Mouse (Mus musculus): ENCODE measurements around the gene N4bp3. TPM values are rescaled to one million over a fixed set of nuclear protein-coding genes. Genes with fewer than 3 reads are reported as not detected.
"Not testable (repeated sequence)": the region's sequence is repeated elsewhere in the genome, so short reads cannot be mapped to it uniquely, and the experiment has no call there.

N4bp3 gene
- polyA plus RNA-seq, 1 experiment from 2014 or later: 22.3 TPM

- ATAC-seq: peak; percentile 55
- no peaks in the 10 kb centered on the region for H3K27me3 ChIP-seq (ENCODE audit: control insufficient read depth, insufficient read depth, low read depth, low read length)
- peak overlapping the region; percentile 79 for H3K27ac ChIP-seq (ENCODE audit: low read length)
- peak overlapping the region; percentile 78 for H3K4me2 ChIP-seq (ENCODE audit: low read length)
- no peaks in the 10 kb centered on the region for H3K9me3 ChIP-seq (replicated peaks; ENCODE audit: control insufficient read depth, low read length, poor library complexity, severe bottlenecking)
- no peaks in the 10 kb centered on the region for H3K36me3 ChIP-seq (ENCODE audit: control insufficient read depth, insufficient read depth, low read length)
- WGBS: 2% methylated on average over 6 of the region's 6 CpGs
- H3K4me1 ChIP-seq (ENCODE audit: control insufficient read depth, insufficient read depth, low read length): peaks cover 15% of the 10 kb centered on the region
- peak overlapping the region; percentile 82 for H3K9ac ChIP-seq (ENCODE audit: low read depth, low read length)
- H3K4me3 ChIP-seq (ENCODE audit: low read depth, low read length): peak overlapping the region; percentile 75
Observed at GRCm38 (mm10) chr11:51636323-51636684, 14.3 kb downstream of the N4bp3 start.

DNA sequence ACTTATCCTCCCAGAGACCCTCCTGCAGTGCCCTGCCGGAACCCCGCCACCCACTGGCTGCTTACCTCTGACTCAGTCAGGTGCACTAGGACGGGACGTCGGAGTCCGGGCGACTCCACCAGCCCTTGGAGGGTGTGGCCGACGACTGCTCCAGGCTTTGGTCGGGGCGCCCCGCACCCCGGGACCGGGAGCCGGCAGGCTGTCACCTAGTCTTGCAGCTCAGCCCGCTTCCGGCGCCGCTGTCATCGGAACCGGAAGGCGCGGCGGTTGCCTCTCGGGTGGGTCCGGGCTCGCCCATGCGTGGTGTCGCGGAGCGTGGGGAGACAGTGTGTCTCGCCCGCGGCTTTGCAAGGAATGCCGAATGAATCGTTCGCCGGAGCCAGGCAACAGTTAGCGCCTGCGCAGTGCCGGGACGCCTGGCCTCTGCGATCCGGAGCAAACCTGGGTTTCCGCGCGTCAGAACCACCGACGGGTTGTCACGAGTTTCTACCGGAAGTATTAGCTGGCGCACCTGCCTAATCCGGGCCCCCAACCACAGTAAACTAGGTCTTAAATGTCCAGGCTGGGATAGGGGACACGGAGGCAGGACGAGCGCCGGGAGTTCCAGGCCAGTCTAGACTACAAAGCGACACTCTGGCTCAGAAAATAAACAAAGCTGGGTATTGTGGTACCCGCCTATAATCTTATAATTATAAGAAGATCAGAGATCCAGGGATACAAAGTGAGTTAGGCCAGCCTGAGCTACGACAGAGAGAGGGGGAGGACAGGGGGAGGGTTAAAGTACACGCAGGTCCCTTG lies 14.9 kb downstream of the N4bp3 start, which contains the start of gene Rmnd5b:
Gene Rmnd5b (minus strand): TSS at position 372 of the 798 bp plus-strand sequence.
- Histone ChIP-seq H3K4me1 (ENCODE audit: control insufficient read depth, insufficient read depth, low read length) (peaks cover 15% of the 10 kb centered on the region), H3K9me3 (replicated peaks; ENCODE audit: control insufficient read depth, low read length, poor library complexity, severe bottlenecking) (no peaks in the 10 kb centered on the region), H3K9ac (ENCODE audit: low read depth, low read length) (peak within 1 kb of the TSS; percentile 82), H3K4me3 (ENCODE audit: low read depth, low read length) (peak within 1 kb of the TSS; percentile 75), H3K4me2 (ENCODE audit: low read length) (peak within 1 kb of the TSS; percentile 78), H3K36me3 (ENCODE audit: control insufficient read depth, insufficient read depth, low read length) (no peaks in the 10 kb centered on the region), H3K27me3 (ENCODE audit: control insufficient read depth, insufficient read depth, low read depth, low read length) (no peaks in the 10 kb centered on the region), H3K27ac (ENCODE audit: low read length) (peak within 1 kb of the TSS; percentile 79)
- ATAC-seq: peak; percentile 94
- under 1% methylated on average over 59 of the region's 61 CpGs for WGBS

GRCm38 (mm10) chr11:51635127-51635524 lies 15.5 kb downstream of the N4bp3 start:
- no peaks in the 10 kb centered on the region for H3K27me3 ChIP-seq (ENCODE audit: control insufficient read depth, insufficient read depth, low read depth, low read length)
- peak overlapping the region; percentile 82 for H3K9ac ChIP-seq (ENCODE audit: low read depth, low read length)
- peak; percentile 2; the same call in 1 of the 2 replicates for ATAC-seq
- H3K4me1 ChIP-seq (ENCODE audit: control insufficient read depth, insufficient read depth, low read length): peaks cover 15% of the 10 kb centered on the region
- 17% methylated on average over 6 of the region's 6 CpGs for WGBS
- H3K9me3 ChIP-seq (replicated peaks; ENCODE audit: control insufficient read depth, low read length, poor library complexity, severe bottlenecking): no peaks in the 10 kb centered on the region
- H3K4me2 ChIP-seq (ENCODE audit: low read length): peak overlapping the region; percentile 78
- peak overlapping the region; percentile 75 for H3K4me3 ChIP-seq (ENCODE audit: low read depth, low read length)
- H3K36me3 ChIP-seq (ENCODE audit: control insufficient read depth, insufficient read depth, low read length): no peaks in the 10 kb centered on the region
- H3K27ac ChIP-seq (ENCODE audit: low read length): peak overlapping the region; percentile 79

DNA sequence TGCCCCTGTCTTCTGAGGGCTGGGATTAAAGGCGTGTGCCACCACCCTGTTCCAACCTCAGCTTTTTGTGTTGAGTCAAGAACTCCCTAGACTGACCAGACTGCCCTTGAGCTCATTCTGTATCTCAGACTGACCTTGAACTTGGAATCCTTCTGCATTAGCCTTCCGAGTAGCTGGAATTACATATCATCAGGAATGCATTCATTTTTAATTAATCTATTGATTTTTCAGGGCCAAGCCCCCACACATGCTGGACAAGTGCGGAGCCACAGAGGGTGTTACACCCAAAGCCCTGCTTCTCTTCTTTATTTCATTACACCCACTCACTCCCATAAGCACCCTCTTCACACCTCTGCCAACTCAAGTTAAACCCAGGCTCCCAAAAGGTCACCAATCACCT lies 16.9 kb downstream of the N4bp3 start:
- Histone ChIP-seq H3K9me3 (replicated peaks; ENCODE audit: control insufficient read depth, low read length, poor library complexity, severe bottlenecking) (no peaks in the 10 kb centered on the region), H3K36me3 (ENCODE audit: control insufficient read depth, insufficient read depth, low read length) (no peaks in the 10 kb centered on the region), H3K4me1 (ENCODE audit: control insufficient read depth, insufficient read depth, low read length) (peaks cover 15% of the 10 kb centered on the region), H3K4me3 (ENCODE audit: low read depth, low read length) (no peak overlapping the region), H3K27ac (ENCODE audit: low read length) (no peak overlapping the region), H3K4me2 (ENCODE audit: low read length) (no peak overlapping the region), H3K27me3 (ENCODE audit: control insufficient read depth, insufficient read depth, low read depth, low read length) (no peaks in the 10 kb centered on the region), H3K9ac (ENCODE audit: low read depth, low read length) (no peak overlapping the region)
- 90% methylated on average over 3 of the region's 3 CpGs for WGBS
- no peak for ATAC-seq

DNA sequence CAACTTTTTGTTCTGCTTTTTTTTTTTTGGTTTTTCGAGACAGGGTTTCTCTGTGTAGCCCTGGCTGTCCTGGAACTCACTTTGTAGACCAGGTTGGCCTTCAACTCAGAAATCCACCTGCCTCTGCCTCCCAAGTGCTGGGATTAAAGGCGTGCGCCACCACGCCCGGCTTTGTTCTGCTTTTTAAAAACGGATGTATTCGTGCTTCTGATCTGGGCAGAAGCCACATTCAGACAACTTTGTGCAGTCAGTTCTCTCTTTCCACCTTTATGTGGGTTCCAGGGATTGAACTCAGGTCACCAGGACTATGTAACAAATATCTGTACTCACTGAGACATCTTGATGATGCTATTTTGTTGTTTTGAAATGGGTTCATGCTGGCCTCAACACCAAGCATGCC lies 17.4 kb downstream of the N4bp3 start:
- not testable (repeated sequence) for ATAC-seq; H3K27ac ChIP-seq (ENCODE audit: low read length); H3K9me3 ChIP-seq (replicated peaks; ENCODE audit: control insufficient read depth, low read length, poor library complexity, severe bottlenecking); H3K9ac ChIP-seq (ENCODE audit: low read depth, low read length); H3K4me2 ChIP-seq (ENCODE audit: low read length); H3K27me3 ChIP-seq (ENCODE audit: control insufficient read depth, insufficient read depth, low read depth, low read length); H3K4me3 ChIP-seq (ENCODE audit: low read depth, low read length); H3K36me3 ChIP-seq (ENCODE audit: control insufficient read depth, insufficient read depth, low read length)
- H3K4me1 ChIP-seq (ENCODE audit: control insufficient read depth, insufficient read depth, low read length): peaks cover 15% of the 10 kb centered on the region
- 94% methylated on average over 7 of the region's 7 CpGs for WGBS

DNA sequence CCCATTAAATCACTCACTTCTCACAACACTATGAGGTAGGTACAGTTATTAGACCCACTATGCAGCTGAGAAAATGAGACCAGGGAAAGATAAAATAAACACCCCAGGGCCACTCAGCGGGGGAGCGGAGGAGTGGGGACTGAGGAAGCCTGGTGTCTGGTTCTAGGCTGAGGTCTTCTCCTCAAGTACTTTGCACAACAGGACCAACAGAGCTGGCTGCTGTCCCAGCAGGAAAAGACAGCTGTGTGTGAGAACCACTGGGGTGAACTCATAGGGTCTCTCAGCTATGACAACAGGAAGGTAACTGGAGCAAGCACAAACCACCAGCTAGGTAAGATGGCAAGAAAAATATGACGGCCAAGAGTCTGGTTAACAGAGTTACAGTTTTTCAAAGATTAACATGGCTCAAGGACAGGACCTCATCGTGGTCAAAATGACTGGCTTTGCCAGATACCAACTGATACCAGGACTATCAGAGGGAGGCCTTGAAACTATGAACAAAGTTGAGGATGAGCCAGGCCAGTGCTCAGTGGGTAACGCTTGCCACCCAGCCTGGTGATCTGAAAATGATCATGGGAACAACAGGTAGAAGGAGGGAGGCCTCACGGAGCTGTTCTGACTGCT lies 18.4 kb downstream of the N4bp3 start:
- no peaks in the 10 kb centered on the region for H3K9me3 ChIP-seq (replicated peaks; ENCODE audit: control insufficient read depth, low read length, poor library complexity, severe bottlenecking)
- peaks cover 15% of the 10 kb centered on the region for H3K4me1 ChIP-seq (ENCODE audit: control insufficient read depth, insufficient read depth, low read length)
- 87% methylated on average over 6 of the region's 6 CpGs for WGBS
- no peaks in the 10 kb centered on the region for H3K36me3 ChIP-seq (ENCODE audit: control insufficient read depth, insufficient read depth, low read length)
- no peak overlapping the region for H3K4me3 ChIP-seq (ENCODE audit: low read depth, low read length)
- ATAC-seq: no peak
- H3K9ac ChIP-seq (ENCODE audit: low read depth, low read length): no peak overlapping the region
- H3K27me3 ChIP-seq (ENCODE audit: control insufficient read depth, insufficient read depth, low read depth, low read length): no peaks in the 10 kb centered on the region
- H3K27ac ChIP-seq (ENCODE audit: low read length): no peak overlapping the region
- no peak overlapping the region for H3K4me2 ChIP-seq (ENCODE audit: low read length)

- Histone ChIP-seq H3K27ac (ENCODE audit: low read length) (no peak overlapping the region), H3K4me2 (ENCODE audit: low read length) (no peak overlapping the region), H3K27me3 (ENCODE audit: control insufficient read depth, insufficient read depth, low read depth, low read length) (no peaks in the 10 kb centered on the region), H3K4me1 (ENCODE audit: control insufficient read depth, insufficient read depth, low read length) (peaks cover 4% of the 10 kb centered on the region), H3K9ac (ENCODE audit: low read depth, low read length) (no peak overlapping the region), H3K36me3 (ENCODE audit: control insufficient read depth, insufficient read depth, low read length) (peaks cover 8% of the 10 kb centered on the region), H3K9me3 (replicated peaks; ENCODE audit: control insufficient read depth, low read length, poor library complexity, severe bottlenecking) (no peaks in the 10 kb centered on the region), H3K4me3 (ENCODE audit: low read depth, low read length) (no peak overlapping the region)
- no peak for ATAC-seq
- WGBS: 85% methylated on average over 15 of the region's 15 CpGs
Observed at GRCm38 (mm10) chr11:51629651-51630314, 20.9 kb downstream of the N4bp3 start.

DNA sequence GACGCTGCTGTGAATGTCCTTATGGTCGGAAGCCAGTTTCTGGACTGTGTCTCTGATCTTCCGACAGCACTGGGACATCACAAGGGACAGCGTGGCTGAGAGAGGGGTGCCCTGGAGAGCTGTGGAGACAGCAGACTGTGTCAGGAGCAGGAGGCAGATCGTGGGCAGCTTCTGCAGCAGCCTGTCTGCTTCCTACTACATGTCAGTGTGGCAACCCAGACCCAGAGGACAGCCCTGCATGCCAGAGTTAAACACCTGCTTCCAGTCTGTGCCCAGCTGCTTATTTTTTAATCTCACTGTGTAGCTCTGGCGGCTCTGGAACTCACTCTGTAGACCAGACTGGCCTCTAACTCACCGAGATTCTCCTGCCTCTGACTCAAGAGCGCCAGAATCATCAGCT lies 22.7 kb downstream of the N4bp3 start:
- Histone ChIP-seq H3K4me1 (ENCODE audit: control insufficient read depth, insufficient read depth, low read length) (no peaks in the 10 kb centered on the region), H3K9me3 (replicated peaks; ENCODE audit: control insufficient read depth, low read length, poor library complexity, severe bottlenecking) (no peaks in the 10 kb centered on the region), H3K27ac (ENCODE audit: low read length) (no peak overlapping the region), H3K36me3 (ENCODE audit: control insufficient read depth, insufficient read depth, low read length) (peaks cover 22% of the 10 kb centered on the region), H3K4me3 (ENCODE audit: low read depth, low read length) (no peak overlapping the region), H3K9ac (ENCODE audit: low read depth, low read length) (no peak overlapping the region), H3K27me3 (ENCODE audit: control insufficient read depth, insufficient read depth, low read depth, low read length) (no peaks in the 10 kb centered on the region), H3K4me2 (ENCODE audit: low read length) (no peak overlapping the region)
- WGBS: 89% methylated on average over 8 of the region's 8 CpGs
- ATAC-seq: no peak

DNA sequence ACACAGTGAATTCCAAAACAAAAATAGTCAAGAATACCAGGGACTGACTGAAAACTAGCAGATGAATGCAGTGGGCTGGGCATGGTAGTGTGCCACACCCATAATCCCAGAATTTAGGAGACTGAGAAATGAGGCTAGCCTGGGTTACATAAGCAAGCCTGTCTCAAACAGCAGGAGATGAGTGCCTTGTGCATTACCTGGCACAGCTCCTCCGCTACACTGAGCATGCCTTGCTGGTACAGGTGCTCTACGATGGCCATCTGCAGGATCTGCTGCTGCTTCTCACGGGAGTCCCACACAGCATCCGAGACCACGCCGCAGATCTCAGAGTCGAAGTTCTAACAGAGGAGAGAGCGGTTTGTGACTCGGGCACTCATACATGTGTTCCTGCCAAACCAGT lies 23.2 kb downstream of the N4bp3 start:
- Histone ChIP-seq H3K27me3 (ENCODE audit: control insufficient read depth, insufficient read depth, low read depth, low read length) (no peaks in the 10 kb centered on the region), H3K36me3 (ENCODE audit: control insufficient read depth, insufficient read depth, low read length) (peaks cover 27% of the 10 kb centered on the region), H3K27ac (ENCODE audit: low read length) (no peak overlapping the region), H3K4me2 (ENCODE audit: low read length) (no peak overlapping the region), H3K4me3 (ENCODE audit: low read depth, low read length) (no peak overlapping the region), H3K4me1 (ENCODE audit: control insufficient read depth, insufficient read depth, low read length) (no peaks in the 10 kb centered on the region), H3K9me3 (replicated peaks; ENCODE audit: control insufficient read depth, low read length, poor library complexity, severe bottlenecking) (no peaks in the 10 kb centered on the region), H3K9ac (ENCODE audit: low read depth, low read length) (no peak overlapping the region)
- 94% methylated on average over 9 of the region's 9 CpGs for WGBS
- ATAC-seq: no peak

All from midbrain, embryonic 16.5 days (tissue).